Mouse (Mus musculus): ENCODE measurements around the gene Ric8a. TPM values are rescaled to one million over a fixed set of nuclear protein-coding genes. Genes with fewer than 3 reads are reported as not detected.
A peak's percentile ranks its signal among the peaks of the same experiment; 100 is the strongest.

Gene Ric8a
- polyA plus RNA-seq, 1 experiment = 23.3 TPM

GRCm38 (mm10) chr7:140848591-140848990 is 8.2 kb upstream of the Ric8a start:
- H3K36me3 ChIP-seq (ENCODE audit: control insufficient read depth, insufficient read depth, low read length, poor library complexity, severe bottlenecking) = peaks cover 3% of the 10 kb centered on the region; the same call in 1 of the 2 replicates
- no peaks in the 10 kb centered on the region for H3K27me3 ChIP-seq (ENCODE audit: control insufficient read depth, insufficient read depth, low read length, poor library complexity, severe bottlenecking)
- H3K9me3 ChIP-seq (replicated peaks; ENCODE audit: control insufficient read depth, insufficient read depth, low read length, poor library complexity, severe bottlenecking) = no peaks in the 10 kb centered on the region
- TF ChIP-seq POLR2A (IDR thresholded peaks at IDR 0.05; ENCODE audit: insufficient read depth, low read length) (no peak), EP300 (IDR thresholded peaks at IDR 0.05; ENCODE audit: insufficient read depth, low read depth, low read length) (no peak), CTCF (IDR thresholded peaks at IDR 0.05; ENCODE audit: low read depth, low read length) (no peak)
- H3K27ac ChIP-seq (ENCODE audit: insufficient read depth, low read length) = no peak overlapping the region
- H3K4me1 ChIP-seq (ENCODE audit: control insufficient read depth, insufficient read depth, low read length) = peaks cover 7% of the 10 kb centered on the region
- no peak overlapping the region for H3K4me3 ChIP-seq (ENCODE audit: low read depth, low read length)
- H3K9ac ChIP-seq (ENCODE audit: low read depth, poor library complexity, severe bottlenecking) = no peak overlapping the region

- TF ChIP-seq EP300 (IDR thresholded peaks at IDR 0.05; ENCODE audit: insufficient read depth, low read depth, low read length) (no peak), CTCF (IDR thresholded peaks at IDR 0.05; ENCODE audit: low read depth, low read length) (no peak), POLR2A (IDR thresholded peaks at IDR 0.05; ENCODE audit: insufficient read depth, low read length) (no peak)
- no peak overlapping the region for H3K4me3 ChIP-seq (ENCODE audit: low read depth, low read length)
Observed at GRCm38 (mm10) chr7:140851916-140852315, 4.8 kb upstream of the Ric8a start.

GRCm38 (mm10) chr7:140853386-140853785 is 3.4 kb upstream of the Ric8a start:
- Histone ChIP-seq H3K27ac (ENCODE audit: insufficient read depth, low read length) (no peak overlapping the region), H3K4me3 (ENCODE audit: low read depth, low read length) (no peak overlapping the region), H3K27me3 (ENCODE audit: control insufficient read depth, insufficient read depth, low read length, poor library complexity, severe bottlenecking) (no peaks in the 10 kb centered on the region), H3K4me1 (ENCODE audit: control insufficient read depth, insufficient read depth, low read length) (no peaks in the 10 kb centered on the region), H3K9ac (ENCODE audit: low read depth, poor library complexity, severe bottlenecking) (no peak overlapping the region), H3K9me3 (replicated peaks; ENCODE audit: control insufficient read depth, insufficient read depth, low read length, poor library complexity, severe bottlenecking) (no peaks in the 10 kb centered on the region), H3K36me3 (ENCODE audit: control insufficient read depth, insufficient read depth, low read length, poor library complexity, severe bottlenecking) (peaks cover 10% of the 10 kb centered on the region; the same call in 1 of the 2 replicates)
- TF ChIP-seq CTCF (IDR thresholded peaks at IDR 0.05; ENCODE audit: low read depth, low read length) (no peak), POLR2A (IDR thresholded peaks at IDR 0.05; ENCODE audit: insufficient read depth, low read length) (no peak), EP300 (IDR thresholded peaks at IDR 0.05; ENCODE audit: insufficient read depth, low read depth, low read length) (no peak)

More at GRCm38 (mm10) chr7:140851916-140852315, 4.8 kb upstream of the Ric8a start:
- Histone ChIP-seq H3K4me1 (ENCODE audit: control insufficient read depth, insufficient read depth, low read length) (no peaks in the 10 kb centered on the region), H3K9me3 (replicated peaks; ENCODE audit: control insufficient read depth, insufficient read depth, low read length, poor library complexity, severe bottlenecking) (no peaks in the 10 kb centered on the region), H3K36me3 (ENCODE audit: control insufficient read depth, insufficient read depth, low read length, poor library complexity, severe bottlenecking) (peaks cover 10% of the 10 kb centered on the region; the same call in 1 of the 2 replicates), H3K9ac (ENCODE audit: low read depth, poor library complexity, severe bottlenecking) (no peak overlapping the region), H3K27me3 (ENCODE audit: control insufficient read depth, insufficient read depth, low read length, poor library complexity, severe bottlenecking) (no peaks in the 10 kb centered on the region), H3K27ac (ENCODE audit: insufficient read depth, low read length) (no peak overlapping the region)

- no peaks in the 10 kb centered on the region for H3K27me3 ChIP-seq (ENCODE audit: control insufficient read depth, insufficient read depth, low read length, poor library complexity, severe bottlenecking)
- peaks cover 3% of the 10 kb centered on the region for H3K4me1 ChIP-seq (ENCODE audit: control insufficient read depth, insufficient read depth, low read length)
- H3K9me3 ChIP-seq (replicated peaks; ENCODE audit: control insufficient read depth, insufficient read depth, low read length, poor library complexity, severe bottlenecking) = no peaks in the 10 kb centered on the region
- no peak overlapping the region for H3K4me3 ChIP-seq (ENCODE audit: low read depth, low read length)
- peaks cover 13% of the 10 kb centered on the region; the same call in 1 of the 2 replicates for H3K36me3 ChIP-seq (ENCODE audit: control insufficient read depth, insufficient read depth, low read length, poor library complexity, severe bottlenecking)
- no peak overlapping the region for H3K9ac ChIP-seq (ENCODE audit: low read depth, poor library complexity, severe bottlenecking)
- TF ChIP-seq POLR2A (IDR thresholded peaks at IDR 0.05; ENCODE audit: insufficient read depth, low read length) (no peak), CTCF (IDR thresholded peaks at IDR 0.05; ENCODE audit: low read depth, low read length) (no peak), EP300 (IDR thresholded peaks at IDR 0.05; ENCODE audit: insufficient read depth, low read depth, low read length) (no peak)
- H3K27ac ChIP-seq (ENCODE audit: insufficient read depth, low read length) = no peak overlapping the region
Observed at GRCm38 (mm10) chr7:140854483-140854882, 2.3 kb upstream of the Ric8a start.

GRCm38 (mm10) chr7:140855181-140855580 is 1.6 kb upstream of the Ric8a start:
- TF ChIP-seq EP300 (IDR thresholded peaks at IDR 0.05; ENCODE audit: insufficient read depth, low read depth, low read length) (no peak), CTCF (IDR thresholded peaks at IDR 0.05; ENCODE audit: low read depth, low read length) (no peak), POLR2A (IDR thresholded peaks at IDR 0.05; ENCODE audit: insufficient read depth, low read length) (no peak)
- no peaks in the 10 kb centered on the region for H3K9me3 ChIP-seq (replicated peaks; ENCODE audit: control insufficient read depth, insufficient read depth, low read length, poor library complexity, severe bottlenecking)
- H3K9ac ChIP-seq (ENCODE audit: low read depth, poor library complexity, severe bottlenecking) = peak overlapping the region; percentile 85
- H3K27me3 ChIP-seq (ENCODE audit: control insufficient read depth, insufficient read depth, low read length, poor library complexity, severe bottlenecking) = no peaks in the 10 kb centered on the region
- H3K27ac ChIP-seq (ENCODE audit: insufficient read depth, low read length) = 0 out of 2 replicates have a peak overlapping the region, but pooled peaks have one; percentile 1
- H3K36me3 ChIP-seq (ENCODE audit: control insufficient read depth, insufficient read depth, low read length, poor library complexity, severe bottlenecking) = peaks cover 16% of the 10 kb centered on the region
- H3K4me3 ChIP-seq (ENCODE audit: low read depth, low read length) = peak overlapping the region; percentile 84
- H3K4me1 ChIP-seq (ENCODE audit: control insufficient read depth, insufficient read depth, low read length) = peaks cover 3% of the 10 kb centered on the region

- Histone ChIP-seq H3K27me3 (ENCODE audit: control insufficient read depth, insufficient read depth, low read length, poor library complexity, severe bottlenecking) (no peaks in the 10 kb centered on the region), H3K4me3 (ENCODE audit: low read depth, low read length) (peak within 1 kb of the TSS; percentile 84), H3K27ac (ENCODE audit: insufficient read depth, low read length) (peak within 1 kb of the TSS; percentile 20), H3K36me3 (ENCODE audit: control insufficient read depth, insufficient read depth, low read length, poor library complexity, severe bottlenecking) (peaks cover 24% of the 10 kb centered on the region), H3K4me1 (ENCODE audit: control insufficient read depth, insufficient read depth, low read length) (peaks cover 3% of the 10 kb centered on the region), H3K9ac (ENCODE audit: low read depth, poor library complexity, severe bottlenecking) (peak within 1 kb of the TSS; percentile 85), H3K9me3 (replicated peaks; ENCODE audit: control insufficient read depth, insufficient read depth, low read length, poor library complexity, severe bottlenecking) (no peaks in the 10 kb centered on the region)
- peak; percentile 39 for TF ChIP-seq POLR2A (IDR thresholded peaks at IDR 0.05; ENCODE audit: insufficient read depth, low read length)
- TF ChIP-seq EP300 (IDR thresholded peaks at IDR 0.05; ENCODE audit: insufficient read depth, low read depth, low read length) = no peak
- no peak for TF ChIP-seq CTCF (IDR thresholded peaks at IDR 0.05; ENCODE audit: low read depth, low read length)
Observed at GRCm38 (mm10) chr7:140855860-140856784, 635 bp upstream of the Ric8a start, which contains the start of gene Gm45785. Gm45785 (minus strand) TSS chr7:140856331.
